Mouse (Mus musculus) ovary, postnatal 36 days (tissue): ENCODE data around the gene Dnajb8.

Experiments
- DNase-seq: peaks from one replicate; pipeline ENCODE4 v3.0.0; 2022; ENCODE audit warnings: low spot score, mixed read lengths

The Dnajb8 gene

GRCm38 (mm10) chr6:88229221-88229620 is 7.2 kb downstream of the Dnajb8 start:
- DNase-seq: no peak

- DNase-seq: no peak
These were observed 9.8 kb downstream of the Dnajb8 start for GRCm38 (mm10) chr6:88231821-88232220.

- no peak for DNase-seq
These were observed 10.2 kb downstream of the Dnajb8 start for GRCm38 (mm10) chr6:88232221-88232620.

GRCm38 (mm10) chr6:88233996-88234395 is 11.9 kb downstream of the Dnajb8 start:
- DNase-seq: no peak

GRCm38 (mm10) chr6:88235461-88235860 is 13.4 kb downstream of the Dnajb8 start:
- DNase-seq: no peak

GRCm38 (mm10) chr6:88235983-88236382 is 13.9 kb downstream of the Dnajb8 start:
- DNase-seq: no peak

- DNase-seq: peak; percentile 18
These were observed 14.4 kb downstream of the Dnajb8 start for GRCm38 (mm10) chr6:88236513-88236912.

GRCm38 (mm10) chr6:88242604-88243003 is 20.5 kb downstream of the Dnajb8 start:
- peak; percentile 73 for DNase-seq

GRCm38 (mm10) chr6:88249231-88249630 is 27.2 kb downstream of the Dnajb8 start:
- DNase-seq: no peak

- DNase-seq: no peak
These were observed 29.3 kb downstream of the Dnajb8 start for GRCm38 (mm10) chr6:88251396-88251795.

GRCm38 (mm10) chr6:88251798-88252478 is 29.9 kb downstream of the Dnajb8 start:
- no peak for DNase-seq

- DNase-seq: no peak
These were observed 32.0 kb downstream of the Dnajb8 start for GRCm38 (mm10) chr6:88254082-88254481.

- DNase-seq: no peak
These were observed 33.4 kb downstream of the Dnajb8 start for GRCm38 (mm10) chr6:88255435-88255834.

- no peak for DNase-seq
These were observed 37.6 kb downstream of the Dnajb8 start for GRCm38 (mm10) chr6:88259621-88260020.

- no peak for DNase-seq
These were observed 38.6 kb downstream of the Dnajb8 start for GRCm38 (mm10) chr6:88260645-88261044.

- DNase-seq: no peak
These were observed 40.1 kb downstream of the Dnajb8 start for GRCm38 (mm10) chr6:88262160-88262559.

GRCm38 (mm10) chr6:88265355-88265754 is 43.3 kb downstream of the Dnajb8 start:
- no peak for DNase-seq

GRCm38 (mm10) chr6:88266055-88266454 is 44.0 kb downstream of the Dnajb8 start:
- DNase-seq: no peak

GRCm38 (mm10) chr6:88267068-88267467 is 45.0 kb downstream of the Dnajb8 start:
- no peak for DNase-seq

GRCm38 (mm10) chr6:88267970-88268369 is 45.9 kb downstream of the Dnajb8 start:
- DNase-seq: no peak

- no peak for DNase-seq
These were observed 52.6 kb downstream of the Dnajb8 start for GRCm38 (mm10) chr6:88274623-88275022.

- no peak for DNase-seq
These were observed 54.2 kb downstream of the Dnajb8 start for GRCm38 (mm10) chr6:88276221-88276620.

- DNase-seq: no peak
These were observed 55.2 kb downstream of the Dnajb8 start for GRCm38 (mm10) chr6:88277242-88277641.

GRCm38 (mm10) chr6:88278141-88278540 is 56.1 kb downstream of the Dnajb8 start:
- no peak for DNase-seq
